Mouse (Mus musculus) lung, embryonic 15.5 days (tissue): ENCODE results near the gene Best3. TPM values are rescaled to one million over a fixed set of nuclear protein-coding genes. Genes with fewer than 3 reads are reported as not detected.

ENCODE experiments used
- ATAC-seq: fragments of 200-750 bp; cut with Nextera tagmentation; 2 replicates; pipeline ENCODE4 v1.8.0; 2017; ENCODE audit warnings: moderate number of reproducible peaks, borderline replicate concordance; ENCODE audit not compliant: low FRiP score, low TSS enrichment; ENCODE audit errors: extremely low read depth
- H3K27ac ChIP-seq: fragments of 300-500 bp; sonication (generic); 2 replicates; pipeline ENCODE4 v1.5.1; 2015; ENCODE audit warnings: moderate library complexity, mild to moderate bottlenecking, inconsistent platforms
- H3K27me3 ChIP-seq: fragments of 300-500 bp; sonication (generic); 2 replicates; pipeline ENCODE4 v1.6.1; 2015; ENCODE audit warnings: inconsistent platforms
- H3K36me3 ChIP-seq: fragments of 300-500 bp; sonication (generic); 2 replicates; pipeline ENCODE4 v1.6.1; 2015; ENCODE audit warnings: inconsistent platforms
- H3K4me1 ChIP-seq: fragments of 300-500 bp; sonication (generic); 2 replicates; pipeline ENCODE4 v1.6.1; 2015; ENCODE audit warnings: inconsistent platforms
- H3K4me2 ChIP-seq: fragments of 300-500 bp; sonication (generic); 2 replicates; pipeline ENCODE4 v1.6.1; 2015; ENCODE audit warnings: inconsistent platforms, mild to moderate bottlenecking, moderate library complexity
- H3K4me3 ChIP-seq: fragments of 300-500 bp; sonication (generic); 2 replicates; pipeline ENCODE4 v1.5.1; 2015; ENCODE audit warnings: mild to moderate bottlenecking, inconsistent platforms
- H3K9ac ChIP-seq: fragments of 300-500 bp; sonication (generic); 2 replicates; pipeline ENCODE4 v1.6.1; 2015; ENCODE audit warnings: inconsistent platforms
- H3K9me3 ChIP-seq: fragments of 300-500 bp; sonication (generic); 2 replicates; pipeline ENCODE4 v1.6.1; 2016; ENCODE audit warnings: inconsistent platforms
- WGBS: fragments of 180-500 bp; shearing (Covaris S2); methylation state at CpG from one replicate; pipeline ENCODE4 v1.1.7; 2015; 5-methylcytosine and 5-hydroxymethylcytosine counted together
- polyA plus RNA-seq: library from polyadenylated mRNA; unstranded; fragments of >200 nt; fragmentation: Nextera tagmentation; extraction: Ambion mirVana; gene quantifications from 2 replicates; pipeline ENCODE4 v1.2.1, GENCODE M21; 2015

The Best3 gene
- polyA plus RNA-seq, 1 experiment from 2014 or later = 0.14 TPM

GRCm38 (mm10) chr10:117073176-117073575 is 87.1 kb downstream of the Best3 start:
- 65% methylated on average over 7 of the region's 7 CpGs for WGBS
- Histone ChIP-seq H3K9ac (no peak overlapping the region), H3K4me2 (no peak overlapping the region), H3K27me3 (no peaks in the 10 kb centered on the region), H3K4me1 (no peaks in the 10 kb centered on the region), H3K9me3 (no peaks in the 10 kb centered on the region), H3K36me3 (peaks cover 55% of the 10 kb centered on the region), H3K27ac (no peak overlapping the region), H3K4me3 (no peak overlapping the region)
- no peak for ATAC-seq

Other genes with a start within 250 kb of the Best3 start
- gene Myrfl, start 89.4 kb upstream of the Best3 start, polyA plus RNA-seq = 0.09 TPM in 1 of 2 replicates, not detected in the other
- 31.1 and 32.3 TPM in 2 replicates for gene Rab3ip, start 35.5 kb upstream of the Best3 start, polyA plus RNA-seq
- not detected in 2 replicates for gene Gm10271, start 13.7 kb upstream of the Best3 start, polyA plus RNA-seq
- gene Lrrc10, start 59.0 kb downstream of the Best3 start, polyA plus RNA-seq = 0.88 and 1.2 TPM in 2 replicates
- 235 and 246 TPM in 2 replicates for gene Cct2, start 77.5 kb downstream of the Best3 start, polyA plus RNA-seq
- gene Frs2, start 162.2 kb downstream of the Best3 start, polyA plus RNA-seq = 14.5 and 17.4 TPM in 2 replicates
- 59.3 and 60.6 TPM in 2 replicates for gene Yeats4, start 238.2 kb downstream of the Best3 start, polyA plus RNA-seq